Mouse (Mus musculus): Measurements from ENCODE around the gene Iqgap2.

GRCm38 (mm10) chr13:95651870-95652668, 239.7 kb downstream of the Iqgap2 start:
- no peak for TF ChIP-seq CTCF (IDR thresholded peaks at IDR 0.05; ENCODE audit: extremely low read depth, insufficient read depth, low read length)
- TF ChIP-seq POLR2A (IDR thresholded peaks at IDR 0.05; ENCODE audit: extremely low read depth, insufficient read depth, low read length) = no peak

Measured in cortical plate, adult 2 months (tissue).